Mouse (Mus musculus): ENCODE measurements at regions not wholly inside any gene's neighbourhood (a gene's known extent, or its start where the extent isn't known, plus 50 kb on each side); places are given as distances from the start of the nearest gene placed in this dataset.

GRCm38 (mm10) chr17:79798361-79798760 is 83.5 kb upstream of the Cyp1b1 start:
- no peak for DNase-seq

- DNase-seq, result no peak
Measured at GRCm38 (mm10) chr17:79790166-79790565, 75.3 kb upstream of the Cyp1b1 start.

DNA sequence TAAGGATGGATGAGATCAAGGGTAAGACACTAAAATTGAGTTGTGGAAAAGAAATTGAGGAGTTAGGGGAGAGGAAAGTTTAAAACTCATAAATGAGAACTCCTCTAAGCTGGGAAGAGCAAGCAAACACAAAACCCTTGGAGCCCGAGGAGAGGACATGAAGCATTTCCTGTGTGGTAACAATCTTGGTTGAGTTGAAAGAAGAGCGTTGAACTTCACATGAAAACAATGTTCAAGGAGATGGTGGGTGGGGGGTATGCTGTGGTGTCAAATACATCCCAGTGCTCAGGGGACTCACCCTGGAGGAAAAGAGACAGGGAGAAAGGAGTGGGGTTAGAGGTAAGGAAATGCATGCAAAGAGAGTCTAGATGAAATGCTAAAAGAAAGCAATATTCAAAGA is 72.3 kb upstream of the Cyp1b1 start:
- DNase-seq, result no peak

GRCm38 (mm10) chr17:79786691-79787090 is 71.8 kb upstream of the Cyp1b1 start:
- no peak for DNase-seq

DNA sequence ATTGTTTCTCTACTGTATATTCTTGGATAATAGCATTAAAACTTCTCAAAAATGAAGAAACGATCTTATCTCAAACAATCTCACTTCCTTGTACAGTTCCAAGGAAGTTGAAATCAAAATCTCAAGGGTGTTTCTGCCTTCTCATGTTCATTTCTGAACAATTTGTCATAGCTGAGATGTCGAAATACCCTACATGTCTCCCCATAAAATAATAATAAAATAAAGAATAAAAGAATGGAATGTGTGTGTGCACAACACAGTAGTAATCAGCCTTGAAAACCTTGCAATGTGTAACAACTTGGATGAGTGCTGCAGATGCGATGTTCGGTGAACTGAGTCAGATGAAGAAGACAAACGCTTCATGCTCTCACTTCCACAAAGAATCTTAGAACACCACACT is 71.4 kb upstream of the Cyp1b1 start:
- DNase-seq, result no peak

- no peak for DNase-seq
Measured at GRCm38 (mm10) chr17:79784256-79784870, 69.5 kb upstream of the Cyp1b1 start.

- DNase-seq, result no peak
Measured at GRCm38 (mm10) chr17:79781733-79782663, 67.1 kb upstream of the Cyp1b1 start.

DNA sequence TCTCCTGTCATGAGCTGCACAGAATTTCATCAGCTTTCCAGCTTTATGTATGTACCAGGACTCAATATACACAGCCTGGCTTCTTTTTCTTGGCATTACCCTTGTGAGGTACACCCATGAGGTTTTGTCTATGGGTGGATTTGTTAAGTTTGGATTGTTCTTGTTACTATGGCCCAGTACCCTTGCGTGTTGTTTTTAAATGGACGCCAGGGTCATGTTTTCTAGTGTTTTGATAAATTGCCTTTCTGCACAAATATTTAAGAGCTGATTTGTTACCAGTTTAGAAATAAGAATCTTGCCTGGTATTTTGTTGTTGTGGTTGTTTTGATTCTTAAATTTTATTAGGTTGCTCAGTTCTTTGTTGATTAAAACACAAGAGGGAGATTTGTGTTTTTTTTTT is 66.4 kb upstream of the Cyp1b1 start:
- no peak for DNase-seq

- no peak for DNase-seq
Measured at GRCm38 (mm10) chr17:79777874-79778395, 63.1 kb upstream of the Cyp1b1 start.

- no peak for DNase-seq
Measured at GRCm38 (mm10) chr17:79776177-79776576, 61.3 kb upstream of the Cyp1b1 start.

DNA sequence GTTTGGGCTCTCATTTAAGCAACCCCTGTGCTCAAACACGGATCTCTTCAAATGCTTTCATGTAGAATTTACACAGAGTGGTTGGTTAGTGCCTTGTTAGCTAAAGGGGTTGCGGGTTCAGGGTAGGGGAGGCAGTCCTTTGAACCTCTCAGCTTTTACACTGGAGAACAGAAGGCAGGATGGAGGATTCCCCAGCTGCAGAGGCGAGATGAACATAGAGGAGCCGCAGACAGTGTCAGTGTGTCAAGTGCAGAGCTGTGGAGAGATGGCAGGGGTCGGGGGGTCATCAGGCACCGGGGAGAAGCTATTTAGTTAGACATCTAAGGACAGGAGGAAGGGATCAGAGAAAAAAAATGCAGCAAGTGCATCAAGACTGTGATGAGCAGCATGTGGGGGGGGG is 60.4 kb upstream of the Cyp1b1 start:
- DNase-seq, result no peak

GRCm38 (mm10) chr17:79774291-79774690 is 59.4 kb upstream of the Cyp1b1 start:
- DNase-seq, result no peak

GRCm38 (mm10) chr17:79772219-79772618 is 57.4 kb upstream of the Cyp1b1 start:
- no peak for DNase-seq

DNA sequence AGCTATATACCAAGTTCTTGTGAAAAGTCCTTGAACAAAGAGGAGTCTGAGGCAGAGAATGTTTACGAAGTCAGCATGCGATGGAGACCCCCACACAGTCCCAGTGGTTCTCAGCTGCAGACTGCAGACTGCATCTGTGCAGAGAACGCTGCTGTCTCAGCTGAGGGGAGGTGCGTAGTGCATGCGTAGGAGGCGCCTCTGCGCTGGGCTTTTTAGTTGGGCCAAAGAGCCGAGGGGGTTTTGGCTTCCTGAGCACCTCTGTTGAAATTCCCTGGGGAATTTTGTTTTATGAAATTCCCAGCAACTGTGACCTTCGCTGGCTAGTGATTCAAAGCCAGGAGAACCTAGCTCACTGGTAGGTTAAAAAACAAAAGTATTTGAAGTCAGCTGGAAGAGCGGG is 56.9 kb upstream of the Cyp1b1 start:
- DNase-seq, result peak; percentile 74

GRCm38 (mm10) chr17:79770911-79771310 is 56.0 kb upstream of the Cyp1b1 start:
- peak; percentile 23 for DNase-seq

GRCm38 (mm10) chr17:79769824-79770223 is 55.0 kb upstream of the Cyp1b1 start:
- DNase-seq, result no peak

GRCm38 (mm10) chr17:79768080-79768479 is 53.2 kb upstream of the Cyp1b1 start:
- no peak for DNase-seq

- no peak for DNase-seq
Measured at GRCm38 (mm10) chr17:79765061-79765794, 50.4 kb upstream of the Cyp1b1 start.
